Mouse (Mus musculus) right cerebral cortex, postnatal 36 days (tissue): ENCODE data around the gene Arl3.

Experiments
- DNase-seq, 2 experiments: peaks; one replicate each; pipeline ENCODE4 v3.0.0; 2022; ENCODE audit warnings: low spot score in 2 of 2, mixed read lengths in 1 of 2

Gene Arl3

DNA sequence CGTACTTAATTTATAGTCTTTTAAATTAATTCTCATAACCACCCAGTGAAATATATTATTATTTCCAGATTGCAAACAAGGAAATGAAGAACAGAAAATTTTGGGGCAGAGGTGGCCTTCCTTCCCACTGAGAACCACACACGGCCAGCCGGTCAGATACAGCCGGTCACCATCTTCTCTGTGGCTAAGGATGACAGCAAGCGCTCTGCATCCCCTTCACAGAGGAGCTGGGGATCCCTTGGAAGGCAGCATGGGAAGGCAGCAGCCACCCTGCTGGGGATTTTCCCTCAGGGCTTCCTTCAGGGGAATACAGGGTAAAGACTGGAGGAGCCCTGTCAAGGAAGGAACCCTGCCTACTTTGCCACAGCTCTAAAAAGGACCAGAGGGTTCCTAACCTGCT lies 39.5 kb downstream of the Arl3 start:
- no peak for DNase-seq

DNA sequence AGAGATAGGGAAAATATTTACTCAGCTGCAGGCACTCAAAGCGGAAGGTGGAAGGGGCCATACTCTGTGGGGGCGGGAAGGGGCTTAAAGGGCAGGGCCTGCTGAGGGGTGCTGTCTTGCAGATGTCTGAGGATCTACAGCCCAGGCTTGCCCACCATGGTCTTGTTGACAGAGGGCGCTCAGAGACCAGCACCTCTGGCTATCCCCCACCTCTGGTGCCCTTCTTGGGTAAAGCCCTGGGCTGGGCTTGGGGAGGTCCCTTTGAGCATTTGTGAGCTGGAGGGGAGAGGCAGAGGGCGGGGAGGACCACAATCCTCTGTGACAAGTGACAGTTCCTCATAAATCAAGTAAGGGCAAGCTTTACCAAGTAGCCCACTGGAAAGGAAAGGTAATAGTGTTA lies 39.9 kb downstream of the Arl3 start:
- DNase-seq, result no peak

DNA sequence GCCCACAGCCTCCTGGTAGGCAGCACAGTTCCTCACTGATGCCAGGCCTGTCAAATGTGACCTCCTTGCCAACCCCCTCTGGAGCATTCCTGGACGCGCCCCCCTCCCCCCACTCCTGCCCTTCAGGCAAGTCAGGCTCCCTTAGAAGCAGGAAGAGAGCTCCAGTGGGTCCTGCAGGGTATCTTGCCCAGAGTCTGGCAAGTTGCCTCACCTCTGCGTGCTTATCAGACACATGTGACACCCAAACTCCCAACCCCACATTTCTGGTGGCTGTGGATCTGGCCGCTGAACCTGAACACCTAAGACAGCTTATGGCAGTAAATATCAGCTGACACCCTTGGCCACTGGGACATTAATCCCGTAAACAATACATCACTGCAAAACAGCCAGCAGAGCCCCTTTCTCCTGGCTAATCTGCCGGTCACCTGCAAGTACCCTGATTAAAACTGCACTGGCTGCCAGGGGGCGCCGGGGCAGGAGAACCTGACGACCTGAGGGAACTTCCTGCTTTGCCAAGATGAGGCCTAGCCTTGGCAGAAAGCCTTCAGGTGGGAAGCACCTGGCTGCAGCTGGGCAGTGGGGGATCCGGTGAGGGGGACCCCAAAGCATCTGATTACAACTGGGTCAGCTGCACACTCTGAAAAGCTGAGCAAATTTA lies 40.8 kb downstream of the Arl3 start:
- DNase-seq, result no peak

DNA sequence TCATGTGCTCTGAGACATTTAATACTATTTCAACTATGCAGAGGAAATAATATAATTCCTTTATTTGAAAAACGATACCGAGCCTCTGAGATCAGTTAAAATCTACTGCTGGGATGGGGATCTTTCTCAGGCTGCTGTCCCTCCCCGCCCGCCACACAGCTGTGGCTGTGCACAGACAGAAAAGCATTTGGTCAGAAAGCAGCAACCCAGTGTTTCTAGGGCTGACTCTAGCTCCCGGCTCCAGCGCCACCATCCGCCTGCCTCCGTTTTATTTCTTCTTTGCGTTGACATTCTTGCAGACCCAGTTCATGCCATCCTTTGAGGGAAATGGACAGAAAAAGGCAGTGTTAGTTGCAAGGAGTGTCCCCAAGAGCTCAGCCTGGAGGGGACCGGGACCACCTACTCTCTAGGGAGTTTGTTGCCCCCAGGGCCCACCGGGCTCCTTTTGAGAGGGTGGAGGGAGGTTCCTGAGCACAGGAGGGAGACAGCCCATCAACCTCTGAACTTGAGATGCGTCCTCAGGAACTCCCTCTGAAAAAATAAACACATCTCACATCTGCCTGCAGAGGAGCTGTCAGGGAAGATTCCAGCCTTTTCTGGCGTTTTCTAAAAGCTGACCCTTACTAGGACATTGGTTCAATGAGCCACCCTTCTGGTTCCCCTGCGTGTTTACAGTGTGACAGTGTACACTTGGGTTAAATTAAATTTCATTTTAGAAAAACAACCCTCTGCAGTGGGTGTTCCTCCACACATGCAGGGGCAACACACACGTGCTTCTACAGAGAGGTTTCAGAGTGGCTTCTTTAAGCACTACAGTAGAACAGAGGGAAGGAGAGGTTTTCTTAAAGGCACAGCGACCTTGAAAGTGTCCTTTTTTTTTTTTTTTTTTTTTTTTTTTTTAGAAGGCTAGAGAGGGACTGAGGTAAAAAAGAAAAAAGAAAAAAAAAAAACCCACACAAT lies 41.6 kb downstream of the Arl3 start:
- no peak for DNase-seq

DNA sequence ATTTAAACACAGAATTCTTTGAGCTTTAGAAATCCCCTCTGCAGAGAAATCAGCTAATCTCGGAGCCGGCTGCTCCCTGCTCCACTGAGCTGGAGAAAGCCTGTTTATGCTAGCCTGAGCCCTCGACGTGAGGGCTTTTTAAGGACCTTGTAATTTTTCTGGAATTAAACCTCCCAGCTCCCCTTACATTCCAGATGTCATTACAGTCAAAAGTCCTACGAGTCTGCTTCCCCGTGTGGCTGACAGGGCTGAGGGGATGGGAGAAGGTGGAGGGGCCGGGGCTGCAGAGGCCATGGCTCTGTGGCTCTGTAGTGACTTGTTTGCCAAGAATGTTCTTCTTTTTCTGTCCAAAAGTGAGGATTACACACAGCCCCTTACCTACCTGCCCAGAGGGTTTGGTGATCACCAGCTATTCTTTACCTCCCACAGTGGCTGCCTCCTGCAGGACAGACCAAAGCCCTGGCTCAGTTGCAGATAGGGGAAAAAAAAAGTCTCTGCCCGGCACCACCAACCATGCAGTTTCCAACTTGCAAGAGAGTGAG lies 42.5 kb downstream of the Arl3 start:
- DNase-seq, result no peak

DNA sequence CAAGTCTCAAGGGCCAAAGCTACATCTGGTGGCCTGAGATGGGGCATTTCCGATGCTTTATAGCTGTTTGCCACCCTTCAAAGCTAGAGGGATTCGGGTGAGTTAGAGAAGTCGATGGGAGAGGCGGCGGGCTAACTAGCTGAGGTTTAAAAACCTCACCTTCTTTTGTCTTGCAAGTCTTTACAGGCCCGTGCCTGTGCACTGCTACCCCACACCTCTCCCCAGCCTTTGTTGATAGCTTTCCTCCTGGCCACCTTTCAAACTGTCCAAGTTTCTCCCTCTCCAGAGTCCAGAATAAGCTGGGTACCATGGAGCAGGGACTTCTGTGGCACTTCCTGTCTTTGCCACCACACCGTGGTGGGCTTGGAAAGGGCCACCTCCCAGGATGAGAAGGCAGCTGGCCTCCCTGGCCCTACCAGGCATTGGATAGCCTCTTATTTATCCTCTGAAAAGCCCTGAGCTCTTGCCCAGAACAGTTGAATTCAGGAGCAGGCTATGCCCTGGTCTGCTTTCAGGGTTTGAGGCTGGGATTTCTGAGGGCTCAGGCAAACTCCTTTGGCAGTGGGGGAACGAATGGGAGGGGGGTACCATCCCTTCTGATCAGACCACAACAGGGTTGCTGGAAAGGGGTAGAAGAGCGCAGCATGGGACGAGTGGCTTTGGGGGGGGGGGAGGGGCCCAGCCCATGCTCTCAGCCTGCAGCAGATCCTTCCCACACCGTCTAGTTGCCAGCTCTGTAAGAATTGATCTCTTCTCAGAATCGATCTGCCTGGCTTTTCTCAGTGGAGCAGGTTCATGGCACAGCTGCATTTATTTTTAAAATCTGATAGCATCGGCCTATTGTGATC lies 43.2 kb downstream of the Arl3 start:
- no peak for DNase-seq

DNA sequence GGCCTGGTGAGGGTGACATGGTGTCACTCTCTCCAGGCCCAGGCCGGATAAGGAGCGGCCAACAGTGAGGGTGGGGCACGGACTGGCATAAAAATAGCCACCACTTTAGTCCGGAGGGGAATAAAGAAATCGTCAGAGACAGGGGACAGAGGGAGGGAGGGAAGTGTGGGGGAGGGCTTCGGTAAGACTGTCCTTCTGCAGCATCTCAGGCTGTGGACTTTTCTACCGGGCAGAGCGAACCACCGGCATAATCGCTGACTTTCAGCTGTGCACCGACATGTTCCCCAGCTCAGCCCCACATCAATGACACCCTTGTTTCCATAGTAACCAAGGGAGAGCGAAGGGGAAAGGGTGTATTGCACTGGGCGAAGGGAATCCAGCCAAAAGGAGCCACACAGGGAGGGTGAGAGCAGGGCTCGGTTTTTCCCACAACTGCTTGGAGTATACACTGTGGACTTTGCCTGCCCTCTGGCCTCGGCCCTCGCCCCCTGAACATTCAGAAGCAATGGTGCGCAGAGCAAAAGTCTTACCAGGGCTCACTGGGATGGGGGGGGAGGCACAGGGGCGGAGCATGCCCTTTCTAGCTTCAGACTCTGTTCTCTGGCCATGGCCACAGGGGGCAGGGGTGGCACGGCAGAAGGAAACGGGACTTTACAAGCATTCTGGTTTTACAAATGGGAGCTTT lies 44.3 kb downstream of the Arl3 start:
- DNase-seq, result no peak

DNA sequence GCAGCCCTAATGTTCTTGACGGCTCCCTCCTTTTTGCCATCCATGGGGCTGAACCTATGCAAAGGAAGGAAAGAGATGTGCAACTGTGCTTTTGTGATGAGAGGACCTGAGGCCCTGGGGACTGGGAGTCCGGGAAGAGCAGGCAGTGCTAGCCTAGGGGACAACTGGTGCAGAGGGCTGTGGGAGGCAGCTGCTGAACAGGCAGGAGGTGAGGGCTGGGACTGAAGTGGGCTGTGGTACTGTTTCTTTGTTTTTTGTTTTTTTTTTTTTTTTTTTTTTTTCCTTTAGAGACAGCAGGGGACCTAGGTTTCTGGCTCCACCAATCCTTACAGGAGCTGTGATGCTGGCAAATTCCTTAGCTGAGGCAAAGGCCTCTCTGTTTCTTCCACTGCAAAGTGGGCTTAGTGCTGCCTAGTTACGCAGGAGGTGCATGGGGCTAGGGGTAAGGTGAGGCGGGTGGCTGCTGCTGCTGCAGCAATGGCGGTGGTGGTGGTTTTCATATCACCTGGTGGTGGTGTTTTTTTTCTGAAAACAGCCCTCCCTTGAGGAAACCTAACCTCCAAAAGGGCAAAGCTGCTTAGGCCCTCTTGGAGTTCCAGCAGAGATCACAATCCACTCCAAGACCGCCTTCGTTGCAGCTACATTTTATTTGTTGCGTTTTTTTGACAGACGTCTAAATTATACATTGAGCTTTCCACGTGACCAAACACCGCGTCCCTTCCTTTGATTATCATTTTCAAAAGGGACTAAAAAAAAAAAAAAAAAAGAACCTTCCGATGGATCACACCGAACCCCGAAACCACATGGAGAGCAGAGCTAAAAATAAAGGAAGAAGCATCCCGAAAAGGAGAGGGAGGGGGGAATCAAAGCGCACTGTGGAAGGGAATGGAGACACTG lies 45.1 kb downstream of the Arl3 start:
- DNase-seq, result no peak

DNA sequence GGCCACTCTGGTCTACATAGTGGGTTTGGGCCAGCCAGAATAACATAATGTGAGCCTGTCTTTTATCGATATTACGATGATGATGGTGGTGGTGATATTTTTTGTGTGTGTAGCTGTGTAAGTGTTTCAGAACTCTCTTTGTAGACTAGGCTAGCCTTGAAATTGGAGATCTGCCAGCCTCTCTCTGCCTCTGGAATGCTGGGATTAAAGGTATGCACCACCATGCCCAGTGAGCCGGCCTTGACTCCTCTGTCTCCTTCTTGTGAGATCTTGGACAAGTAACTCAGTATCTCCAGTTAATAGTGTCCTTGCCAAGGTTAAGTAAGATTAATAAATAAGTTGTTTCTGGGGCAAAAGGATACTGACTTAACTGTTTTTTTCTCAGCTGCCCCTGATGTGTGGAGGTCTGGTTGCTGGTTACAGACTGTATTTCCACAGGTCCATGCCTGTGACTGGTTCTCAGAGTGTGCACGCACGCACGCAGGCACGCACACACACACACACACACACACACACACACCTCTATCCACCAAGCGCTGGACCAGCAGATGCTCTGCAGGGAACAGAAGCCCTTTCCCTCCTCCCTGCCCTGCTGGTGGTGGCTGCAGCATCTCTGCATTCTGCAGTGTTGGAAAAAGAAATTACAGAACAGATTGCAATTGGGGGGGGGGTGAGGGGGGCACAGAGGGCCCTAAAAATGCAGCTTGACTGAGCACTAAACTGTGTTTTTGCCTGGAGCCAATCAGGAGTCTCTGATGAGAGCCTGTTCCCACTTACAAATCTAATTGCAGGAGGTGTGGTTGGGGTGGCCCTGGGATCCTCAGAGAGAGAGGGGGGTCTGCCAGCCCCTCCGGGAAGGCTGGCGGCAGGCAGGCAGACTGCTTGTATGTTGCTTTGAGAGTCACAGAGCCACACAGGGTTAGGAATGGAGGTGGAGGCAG lies 47.0 kb downstream of the Arl3 start:
- DNase-seq, result no peak

DNA sequence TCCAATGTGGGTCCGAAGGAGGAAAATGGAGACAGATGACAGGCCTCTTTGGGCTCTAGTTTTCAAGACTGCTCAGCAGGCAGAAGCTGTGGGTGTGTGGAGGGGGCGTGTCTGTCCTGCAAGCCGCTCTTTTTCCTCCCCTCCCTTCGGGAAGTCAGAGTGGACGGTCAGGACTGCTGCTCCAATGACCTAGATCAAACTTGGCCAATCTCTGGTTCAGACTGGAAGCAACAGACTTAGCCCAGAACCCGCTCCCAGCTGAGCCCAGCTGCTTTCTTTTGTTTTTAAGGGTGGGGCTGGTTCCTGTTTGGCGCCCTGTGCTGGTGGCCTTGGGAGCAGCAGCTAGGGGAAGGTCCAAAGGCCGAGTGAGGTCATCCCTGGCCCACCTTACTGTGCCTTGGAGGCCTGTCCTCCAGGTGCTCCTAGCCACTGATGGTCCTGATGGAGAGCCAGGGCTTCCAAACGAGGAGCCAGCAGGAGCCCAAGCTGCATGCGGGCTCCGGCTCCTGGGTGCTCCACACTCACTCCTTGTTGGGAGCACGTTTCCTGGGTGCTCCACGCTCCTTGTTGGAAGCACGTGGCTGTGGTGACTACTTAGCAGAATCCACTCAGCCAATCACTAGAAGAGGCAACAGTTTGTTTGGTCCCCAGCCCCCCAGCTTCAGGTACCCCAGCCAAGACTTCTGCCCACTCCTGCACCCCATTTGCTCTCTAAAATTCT lies 48.2 kb downstream of the Arl3 start:
- no peak for DNase-seq

DNA sequence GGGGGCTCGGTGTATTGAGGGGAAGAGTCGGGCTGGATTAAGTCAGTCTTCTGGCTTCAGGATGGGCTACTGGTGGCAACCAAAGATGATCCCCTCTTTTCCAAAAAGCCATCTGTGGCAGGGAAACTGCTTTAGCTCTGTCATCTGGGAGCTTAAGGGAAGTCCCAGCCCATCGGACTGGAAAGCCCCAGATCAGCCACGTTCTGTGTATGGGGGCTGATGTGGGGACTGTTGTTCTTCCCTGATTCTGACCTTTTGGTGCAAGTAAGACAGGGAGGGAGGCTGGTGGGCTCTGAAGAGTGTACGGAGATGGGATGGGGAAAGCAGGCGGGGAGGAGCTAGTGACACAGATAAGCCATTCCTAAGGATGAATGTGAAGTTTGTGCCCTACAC lies 48.9 kb downstream of the Arl3 start:
- no peak for DNase-seq

DNA sequence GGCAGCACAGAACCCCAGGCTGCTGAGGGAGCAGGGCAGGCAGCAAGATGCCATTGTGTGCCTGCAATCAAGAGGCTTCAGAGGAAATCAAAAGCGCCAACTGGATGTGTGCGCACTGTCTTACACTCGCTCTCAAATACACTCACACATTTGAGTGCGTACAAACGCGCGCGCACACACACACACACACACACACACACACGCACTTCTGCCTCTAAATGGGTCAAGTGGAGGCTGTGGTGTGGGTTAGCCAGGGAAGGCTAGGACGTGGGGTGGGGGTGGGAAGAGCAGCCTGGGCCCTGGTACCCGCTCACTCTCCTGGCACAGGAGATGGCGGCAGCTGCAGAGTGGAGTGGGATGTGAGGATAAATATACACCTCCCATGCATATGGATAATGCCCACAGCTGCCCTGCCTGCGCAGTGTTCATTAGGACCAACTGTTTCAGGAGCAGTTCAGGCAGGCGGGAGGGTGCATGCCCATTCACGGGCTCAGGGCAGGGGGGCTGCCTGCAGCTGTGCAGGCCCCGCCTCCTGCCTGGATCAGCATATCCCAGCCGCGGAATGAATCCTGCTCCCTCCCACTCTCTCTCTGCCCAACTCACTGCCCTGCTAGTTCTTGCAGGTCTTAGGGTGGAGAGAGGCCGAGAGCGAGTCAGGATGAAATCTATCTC lies 49.4 kb downstream of the Arl3 start:
- DNase-seq, result peak; percentile 81 to 87

DNA sequence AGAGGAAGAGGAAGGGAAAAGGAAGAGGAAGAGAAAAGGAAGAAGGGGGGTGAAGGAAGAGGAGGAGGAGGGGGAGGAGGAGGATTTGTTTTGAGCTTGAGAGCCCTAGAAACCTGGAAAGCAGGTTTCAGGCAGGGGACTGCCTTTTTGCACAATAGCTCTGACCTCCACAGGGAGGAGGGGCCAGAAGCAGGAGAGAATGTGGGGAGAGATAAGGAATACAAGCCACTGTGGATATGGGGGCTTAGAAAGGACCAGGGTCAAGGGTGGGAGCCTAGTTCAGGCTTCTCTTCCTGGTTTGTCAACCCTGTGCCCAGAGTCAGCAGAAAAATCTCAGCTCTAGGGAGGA lies 49.9 kb downstream of the Arl3 start:
- DNase-seq, result no peak

DNA sequence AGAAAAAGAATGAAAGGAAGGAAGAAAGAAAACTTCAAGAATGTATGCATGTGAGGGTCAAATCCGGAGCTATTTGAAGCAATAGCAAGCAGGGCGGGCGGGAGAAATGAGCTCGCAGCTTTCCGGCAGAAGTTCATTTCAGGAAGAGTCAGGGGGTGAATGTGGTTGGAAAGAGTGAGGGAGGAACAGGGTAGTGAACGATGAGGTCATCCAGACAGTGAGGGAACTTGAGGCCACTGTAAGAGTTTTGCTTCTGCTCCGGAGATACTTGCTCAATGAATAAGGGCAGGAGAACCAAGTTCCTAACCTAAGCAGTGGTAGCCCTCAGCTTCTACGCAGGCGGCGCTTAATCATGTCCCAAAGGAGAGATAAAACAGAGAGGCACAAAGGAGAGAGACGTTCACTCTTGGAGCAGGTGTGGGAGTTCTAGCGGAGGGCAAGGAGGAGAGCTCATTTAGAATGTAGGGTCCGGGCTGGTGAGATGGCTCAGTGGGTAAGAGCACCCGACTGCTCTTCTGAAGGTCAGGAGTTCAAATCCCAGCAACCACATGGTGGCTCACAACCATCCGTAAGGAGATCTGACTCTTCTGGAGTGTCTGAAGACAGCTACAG lies 50.5 kb downstream of the Arl3 start:
- DNase-seq, result no peak

DNA sequence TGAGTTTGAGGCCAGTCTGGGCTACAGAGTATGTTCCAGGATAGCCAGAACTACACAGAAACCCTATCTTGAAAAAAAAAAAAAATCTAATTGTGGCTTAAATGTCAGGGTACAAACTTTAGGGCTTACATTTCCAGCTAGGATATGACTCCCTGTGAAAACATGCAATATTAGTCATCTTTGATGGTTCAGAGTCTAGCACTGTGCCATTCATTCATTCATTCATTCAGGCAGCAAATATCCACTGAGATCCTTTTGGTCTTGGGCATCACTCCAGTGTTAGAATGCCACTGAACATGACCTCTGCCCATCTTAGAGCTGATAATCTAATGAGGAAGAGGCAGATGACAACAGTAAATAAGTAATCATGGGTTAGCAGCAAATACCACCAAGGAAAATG lies 51.3 kb downstream of the Arl3 start:
- DNase-seq, result no peak

DNA sequence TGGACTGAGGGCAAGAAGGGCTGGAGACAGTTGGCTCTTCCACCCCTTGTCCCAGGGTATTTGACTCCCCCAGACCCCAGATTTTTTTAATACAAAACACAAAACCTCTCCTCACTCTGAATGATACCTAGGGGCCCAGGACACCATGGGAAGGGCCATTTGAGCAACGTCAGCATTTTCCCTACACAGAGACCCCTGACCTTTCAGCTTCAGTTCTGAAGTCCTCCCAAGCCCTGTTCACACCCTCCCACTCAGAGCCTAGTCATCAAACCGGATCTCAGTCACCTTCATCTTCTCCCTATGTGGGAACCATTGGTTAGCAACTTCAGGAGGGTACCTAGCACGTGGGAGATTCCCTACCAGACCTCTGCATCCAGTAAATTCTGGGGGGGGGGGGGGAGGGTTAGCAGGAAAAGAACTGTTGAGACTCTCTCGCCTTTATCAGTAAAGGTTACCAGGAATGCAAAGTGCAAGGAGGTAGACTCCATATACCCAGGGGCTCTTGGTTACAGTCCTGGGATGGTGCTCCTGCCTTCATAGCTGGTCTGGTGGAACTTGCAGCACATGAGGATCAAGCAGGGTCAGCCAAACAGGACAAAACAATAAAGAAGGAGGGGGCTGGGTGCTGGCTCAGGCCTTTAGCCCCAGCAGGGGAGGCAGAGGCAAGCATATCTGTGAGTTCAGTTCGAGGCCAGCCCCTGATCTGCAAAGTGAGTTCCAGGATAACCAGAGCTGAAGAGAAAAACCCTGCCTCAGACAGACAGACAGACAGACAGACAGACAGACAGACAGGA lies 54.0 kb downstream of the Arl3 start:
- no peak for DNase-seq

DNA sequence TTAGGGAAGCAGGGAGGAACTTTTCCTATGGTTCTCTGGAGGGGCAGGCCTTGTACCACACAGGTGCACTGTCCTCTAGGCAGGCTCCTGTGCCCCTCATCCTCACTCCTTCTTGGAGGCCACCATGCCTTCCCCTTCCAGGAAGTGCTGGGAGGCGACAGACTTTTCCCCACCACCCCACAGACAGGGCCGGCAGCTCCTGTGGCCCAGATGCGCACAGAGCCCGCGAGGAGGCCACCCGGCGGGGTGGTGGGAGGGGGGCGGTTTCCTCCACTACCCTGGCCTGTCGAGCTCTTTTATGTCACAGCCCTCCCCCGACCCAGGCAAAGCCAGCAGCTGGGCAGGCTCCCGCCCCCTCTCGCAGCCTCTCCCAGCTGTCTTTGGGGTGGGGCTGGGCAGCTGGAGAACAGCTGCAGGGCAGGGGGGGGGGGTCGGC lies 54.6 kb downstream of the Arl3 start:
- DNase-seq, result no peak
